Mouse (Mus musculus) MEL (cell line): Measurements from ENCODE around the gene Pink1. TPM values are rescaled to one million over a fixed set of nuclear protein-coding genes. Genes with fewer than 3 reads are reported as not detected.

Source experiments
- DNase-seq: peaks from one replicate; pipeline ENCODE4 v3.0.0; 2011; ENCODE audit warnings: low read depth, low spot score
- H3K27ac ChIP-seq: 2 replicates; pipeline ENCODE4 v1.5.1; 2012; ENCODE audit warnings: low read depth, mild to moderate bottlenecking, control low read depth, low read length, moderate library complexity; ENCODE audit not compliant: control insufficient read depth
- H3K27me3 ChIP-seq, 2 experiments: fragments of 150-350 bp in 1 of 2; sonication (generic) in 1 of 2; 2 replicates each; pipeline ENCODE4 v1.6.1; 2012; ENCODE audit warnings: low read length in 2 of 2, mild to moderate bottlenecking in 2 of 2, improper control_type of control experiment in 1 of 2, moderate library complexity in 1 of 2; ENCODE audit not compliant: insufficient read depth in 2 of 2, control insufficient read depth in 1 of 2
- H3K36me3 ChIP-seq, 2 experiments: 2 replicates each; pipeline ENCODE4 v1.6.1; 2012 to 2014; ENCODE audit warnings: low read length in 2 of 2, improper control_type of control experiment in 1 of 2, inconsistent platforms in 1 of 2, mild to moderate bottlenecking in 1 of 2; ENCODE audit not compliant: insufficient read depth in 2 of 2, control insufficient read depth in 1 of 2
- H3K4me1 ChIP-seq, 2 experiments: fragments of 150-350 bp in 1 of 2; sonication (generic) in 1 of 2; 2 replicates each; pipeline ENCODE4 v1.6.1; 2012; ENCODE audit warnings: low read length in 2 of 2, improper control_type of control experiment in 1 of 2, mild to moderate bottlenecking in 1 of 2; ENCODE audit not compliant: insufficient read depth in 2 of 2, control insufficient read depth in 1 of 2
- H3K4me3 ChIP-seq, 2 experiments: fragments of 150-350 bp in 1 of 2; sonication (generic) in 1 of 2; 2 replicates each; pipeline ENCODE4 v1.5.1; 2012; ENCODE audit warnings: low read depth in 2 of 2, low read length in 2 of 2, mild to moderate bottlenecking in 2 of 2, moderate library complexity in 2 of 2, control low read depth in 1 of 2, improper control_type of control experiment in 1 of 2; ENCODE audit not compliant: control insufficient read depth in 1 of 2, insufficient read depth in 1 of 2
- H3K79me2 ChIP-seq: 2 replicates; pipeline ENCODE4 v1.6.1; 2012; ENCODE audit warnings: mild to moderate bottlenecking, low read length, moderate library complexity; ENCODE audit not compliant: control insufficient read depth, poor library complexity, insufficient read depth
- H3K9ac ChIP-seq: 2 replicates; pipeline ENCODE4 v1.6.1; 2012; ENCODE audit warnings: low read depth, mild to moderate bottlenecking, control low read depth, low read length, moderate library complexity; ENCODE audit not compliant: control insufficient read depth, poor library complexity, severe bottlenecking
- H3K9me3 ChIP-seq: fragments of 150-350 bp; sonication (generic); replicated peaks from 2 replicates; pipeline ENCODE4 v1.6.1; 2012; ENCODE audit warnings: mild to moderate bottlenecking, low read length, improper control_type of control experiment, moderate library complexity; ENCODE audit not compliant: insufficient read depth
- BHLHE40 ChIP-seq: IDR thresholded peaks from 2 replicates; pipeline ENCODE4 v1.6.1; 2012; ENCODE audit warnings: low read depth, mild to moderate bottlenecking, inconsistent platforms, low read length, improper control_type of control experiment, borderline replicate concordance
- CHD2 ChIP-seq: IDR thresholded peaks from 2 replicates; pipeline ENCODE4 v1.6.1; 2011; ENCODE audit warnings: low read length, improper control_type of control experiment
- CTCF ChIP-seq, 3 experiments: IDR thresholded peaks in 2 of 3; conservative IDR thresholded peaks in 1 of 3; 2 replicates each; pipeline ENCODE4 v1.5.1; 2011 to 2012; ENCODE audit warnings: low read length in 3 of 3, low read depth in 2 of 3, mild to moderate bottlenecking in 2 of 3, improper control_type of control experiment in 1 of 3, inconsistent platforms in 1 of 3, mixed read lengths in 1 of 3, moderate library complexity in 1 of 3; ENCODE audit not compliant: control insufficient read depth in 1 of 3, insufficient read depth in 1 of 3, poor library complexity in 1 of 3, severe bottlenecking in 1 of 3
- GABPA ChIP-seq: IDR thresholded peaks from 2 replicates; pipeline ENCODE4 v1.6.1; 2012; ENCODE audit warnings: low read depth, mild to moderate bottlenecking, inconsistent platforms, low read length, improper control_type of control experiment, moderate library complexity
- GATA1 ChIP-seq: IDR thresholded peaks from 2 replicates; pipeline ENCODE4 v1.6.1; 2011; ENCODE audit warnings: low read depth, low read length, improper control_type of control experiment
- HCFC1 ChIP-seq: IDR thresholded peaks from 2 replicates; pipeline ENCODE4 v1.6.1; 2012; ENCODE audit warnings: low read depth, mild to moderate bottlenecking, inconsistent platforms, low read length, improper control_type of control experiment, moderate library complexity
- JUND ChIP-seq: IDR thresholded peaks from 2 replicates; pipeline ENCODE4 v1.6.1; 2011; ENCODE audit warnings: low read depth, mild to moderate bottlenecking, improper control_type of control experiment, low read length
- KAT2A ChIP-seq: conservative IDR thresholded peaks from 2 replicates; pipeline ENCODE4 v1.6.1; 2012; ENCODE audit warnings: low read depth, low read length, improper control_type of control experiment, inconsistent platforms
- MAX ChIP-seq: IDR thresholded peaks from 2 replicates; pipeline ENCODE4 v1.6.1; 2011; ENCODE audit warnings: low read length, improper control_type of control experiment
- MAZ ChIP-seq: IDR thresholded peaks from 2 replicates; pipeline ENCODE4 v1.6.1; 2012; ENCODE audit warnings: low read depth, mild to moderate bottlenecking, inconsistent platforms, low read length, improper control_type of control experiment
- MYB ChIP-seq: IDR thresholded peaks from 2 replicates; pipeline ENCODE4 v1.6.1; 2011; ENCODE audit warnings: mild to moderate bottlenecking, low read depth, low read length, improper control_type of control experiment
- MYC ChIP-seq: IDR thresholded peaks from 2 replicates; pipeline ENCODE4 v1.6.1; 2011; ENCODE audit warnings: low read depth, mild to moderate bottlenecking, low read length, improper control_type of control experiment, moderate library complexity
- NELFE ChIP-seq: IDR thresholded peaks from 2 replicates; pipeline ENCODE4 v1.6.1; 2011; ENCODE audit warnings: low read depth, low read length, improper control_type of control experiment
- NRF1 ChIP-seq: IDR thresholded peaks from 2 replicates; pipeline ENCODE4 v1.6.1; 2014; ENCODE audit warnings: low read depth, mild to moderate bottlenecking, inconsistent platforms, low read length, improper control_type of control experiment, moderate library complexity; ENCODE audit not compliant: poor library complexity, insufficient read depth, severe bottlenecking
- POLR2AphosphoS5 ChIP-seq: IDR thresholded peaks from 2 replicates; pipeline ENCODE4 v1.6.1; 2012; ENCODE audit warnings: low read depth, borderline replicate concordance, mild to moderate bottlenecking, inconsistent platforms, low read length, moderate library complexity, mixed read lengths
- RAD21 ChIP-seq: IDR thresholded peaks from 2 replicates; pipeline ENCODE4 v1.6.1; 2011; ENCODE audit warnings: mild to moderate bottlenecking, low read depth, low read length, improper control_type of control experiment
- SMC3 ChIP-seq: IDR thresholded peaks from 2 replicates; pipeline ENCODE4 v1.6.1; 2011; ENCODE audit warnings: low read depth, low read length, improper control_type of control experiment
- TBP ChIP-seq: IDR thresholded peaks from 2 replicates; pipeline ENCODE4 v1.8.0; 2011; ENCODE audit warnings: low read depth, low read length, improper control_type of control experiment
- TCF12 ChIP-seq: IDR thresholded peaks from 2 replicates; pipeline ENCODE4 v1.6.1; 2014; ENCODE audit warnings: low read depth, mild to moderate bottlenecking, inconsistent platforms, low read length, improper control_type of control experiment, moderate library complexity
- UBTF ChIP-seq: IDR thresholded peaks from 2 replicates; pipeline ENCODE4 v1.6.1; 2012; ENCODE audit warnings: low read depth, mild to moderate bottlenecking, inconsistent platforms, low read length, improper control_type of control experiment, moderate library complexity, borderline replicate concordance; ENCODE audit not compliant: insufficient read depth
- USF1 ChIP-seq: IDR thresholded peaks from 2 replicates; pipeline ENCODE4 v1.6.1; 2014; ENCODE audit warnings: low read depth, mild to moderate bottlenecking, inconsistent platforms, low read length, improper control_type of control experiment, moderate library complexity
- USF2 ChIP-seq, 2 experiments: IDR thresholded peaks; 2 replicates each; pipeline ENCODE4 v1.6.1; 2011 to 2012; ENCODE audit warnings: improper control_type of control experiment in 2 of 2, low read length in 2 of 2, borderline replicate concordance in 1 of 2, inconsistent platforms in 1 of 2, low read depth in 1 of 2, mild to moderate bottlenecking in 1 of 2; ENCODE audit not compliant: insufficient read depth in 1 of 2
- ZC3H11A ChIP-seq: IDR thresholded peaks from 2 replicates; pipeline ENCODE4 v1.6.1; 2012; ENCODE audit warnings: low read depth, mild to moderate bottlenecking, inconsistent platforms, low read length, improper control_type of control experiment
- ZMIZ1 ChIP-seq: IDR thresholded peaks from 2 replicates; pipeline ENCODE4 v1.6.1; 2012; ENCODE audit warnings: low read depth, mild to moderate bottlenecking, inconsistent platforms, low read length, improper control_type of control experiment, moderate library complexity
- polyA plus RNA-seq, 2 experiments: library from polyadenylated mRNA; stranded (reverse) in 1 of 2; unstranded in 1 of 2; fragments of >175 nt in 1 of 2; fragments of >200 nt in 1 of 2; gene quantifications; 2 replicates each; pipeline versions ENCODE4 v1.2.1 to v1.2.4; 2012; ENCODE audit warnings: low replicate concordance in 2 of 2, low read depth in 1 of 2; ENCODE audit not compliant: insufficient read length in 2 of 2, insufficient read depth in 1 of 2, missing spikeins in 1 of 2
- total RNA-seq: library from RNA; depleted of rRNA; stranded (reverse); fragments of 300-350 nt; gene quantifications from 2 replicates; pipeline ENCODE4 v1.2.3, GENCODE M21; 2012

Pink1 gene
- total and polyA plus RNA-seq, 3 experiments = 21.2 to 22.1 TPM; not detected in 1

- TF ChIP-seq NRF1 (no peak), CHD2 (no peak), BHLHE40 (no peak), MAX (no peak), HCFC1 (0 out of 2 replicates have a peak, but pooled peaks have one; percentile 20), USF1 (no peak), CTCF (IDR thresholded peaks at IDR 0.05 in 2 of 3, conservative IDR thresholded peaks at IDR 0.05 in 1 of 3; ENCODE audit: control insufficient read depth in 1 of 3, insufficient read depth in 1 of 3, low read depth in 2 of 3, low read length in 3 of 3, poor library complexity in 1 of 3, severe bottlenecking in 1 of 3) (peak in 2 of 3 experiments; percentile 99; a peak in 5 of 6 replicates), UBTF (no peak), ZMIZ1 (no peak), ZC3H11A (peak; percentile 73), TCF12 (no peak), MAZ (no peak), KAT2A (no peak), GABPA (no peak), MYC (no peak), SMC3 (peak; percentile 95), GATA1 (no peak), TBP (0 out of 2 replicates have a peak, but pooled peaks have one; percentile 33)
- TF ChIP-seq, all 39 proteins: peak for 9
These were observed 6.6 kb downstream of the Pink1 start (continued) for GRCm38 (mm10) chr4:138319508-138319907.

DNA sequence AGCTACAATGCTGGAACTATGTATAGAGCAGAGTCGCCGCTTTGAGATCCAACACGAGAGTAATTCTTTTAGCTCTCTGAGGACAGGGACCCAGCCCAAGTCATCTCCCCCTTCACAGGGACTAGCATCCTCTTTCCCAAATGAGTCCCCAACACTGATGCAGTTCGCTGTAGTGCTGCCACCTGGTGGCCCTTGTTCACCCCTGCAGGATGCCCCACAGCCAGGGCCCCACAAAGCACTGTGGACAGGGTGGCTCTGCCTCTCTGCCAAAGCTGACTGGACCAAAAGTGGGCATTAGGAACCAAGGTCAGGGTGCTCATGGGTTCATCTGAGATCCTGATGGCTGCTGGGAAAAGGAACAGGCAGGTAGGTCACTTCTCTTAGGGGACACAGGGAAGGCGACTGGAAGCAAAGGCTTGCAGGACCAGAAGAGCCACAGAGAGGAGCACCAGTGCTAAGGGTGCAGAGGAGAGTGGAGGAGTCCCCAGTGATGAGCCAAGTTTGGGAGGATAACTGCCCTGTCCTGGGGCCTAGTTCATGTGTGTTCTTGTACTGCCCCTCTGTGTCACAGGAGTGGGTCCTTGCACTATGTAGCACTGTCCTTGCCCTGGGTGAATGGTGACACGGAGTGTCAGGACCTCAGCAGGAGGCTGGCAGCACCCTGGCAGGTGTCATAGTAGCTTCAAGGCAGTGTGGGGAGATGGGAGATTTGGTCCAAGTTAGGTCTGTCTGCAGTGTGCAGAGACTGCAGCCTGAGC is 7.4 kb downstream of the Pink1 start:
- Histone ChIP-seq H3K9me3 (no peaks in the 10 kb centered on the region), H3K36me3 (no peaks in the 10 kb centered on the region), H3K4me3 (no peak overlapping the region), H3K9ac (no peak overlapping the region), H3K27me3 (no peaks in the 10 kb centered on the region), H3K27ac (no peak overlapping the region), H3K79me2 (no peaks in the 10 kb centered on the region), H3K4me1 (no peaks in the 10 kb centered on the region)
- peak; percentile 70 for DNase-seq
- TF ChIP-seq JUND = no peak
- no peak for TF ChIP-seq MYB
- TF ChIP-seq RAD21 = peak; percentile 38
- no peak for TF ChIP-seq NELFE
- no peak for TF ChIP-seq GABPA
- no peak for TF ChIP-seq MYC
- TF ChIP-seq USF2 (IDR thresholded peaks at IDR 0.05; ENCODE audit: borderline replicate concordance in 1 of 2, insufficient read depth in 1 of 2, low read depth in 1 of 2, low read length in 2 of 2) = no peak
- peak; percentile 78 to 93 (median 83) for TF ChIP-seq CTCF (IDR thresholded peaks at IDR 0.05 in 2 of 3, conservative IDR thresholded peaks at IDR 0.05 in 1 of 3; ENCODE audit: control insufficient read depth in 1 of 3, insufficient read depth in 1 of 3, low read depth in 2 of 3, low read length in 3 of 3, poor library complexity in 1 of 3, severe bottlenecking in 1 of 3)
- peak; percentile 78 for TF ChIP-seq SMC3
- TF ChIP-seq CHD2 = no peak
- no peak for TF ChIP-seq MAZ
- TF ChIP-seq POLR2AphosphoS5 = no peak
